Mouse (Mus musculus) limb, embryonic 14.5 days (tissue): ENCODE data around the gene Nomo1. TPM values are rescaled to one million over a fixed set of nuclear protein-coding genes. Genes with fewer than 3 reads are reported as not detected.

Experiments used
- ATAC-seq: fragments of 200-750 bp; cut with Nextera tagmentation; 2 replicates; pipeline ENCODE4 v1.8.0; 2017; ENCODE audit warnings: low read depth, moderate number of reproducible peaks, moderate TSS enrichment; ENCODE audit not compliant: low FRiP score
- DNase-seq: peaks from one replicate; pipeline ENCODE4 v3.0.0-alpha.2; 2015; ENCODE audit warnings: low spot score
- H3K27ac ChIP-seq: fragments of 300-500 bp; sonication (generic); replicated peaks from 2 replicates; pipeline ENCODE4 v1.5.1; 2014; ENCODE audit warnings: low read depth, mild to moderate bottlenecking, low read length, moderate library complexity, mixed read lengths
- H3K27me3 ChIP-seq: fragments of 300-500 bp; sonication (generic); 2 replicates; pipeline ENCODE4 v1.6.1; 2014; ENCODE audit warnings: low read length, mixed read lengths; ENCODE audit not compliant: control insufficient read depth, insufficient read depth
- H3K36me3 ChIP-seq: fragments of 300-500 bp; sonication (generic); 2 replicates; pipeline ENCODE4 v1.6.1; 2014; ENCODE audit warnings: mild to moderate bottlenecking, low read length, moderate library complexity, mixed read lengths; ENCODE audit not compliant: control insufficient read depth, insufficient read depth
- H3K4me1 ChIP-seq: fragments of 300-500 bp; sonication (generic); 2 replicates; pipeline ENCODE4 v1.6.1; 2014; ENCODE audit warnings: antibody characterized with exemption, low read length, mixed read lengths; ENCODE audit not compliant: control insufficient read depth, insufficient read depth
- H3K4me2 ChIP-seq: fragments of 300-500 bp; sonication (generic); replicated peaks from 2 replicates; pipeline ENCODE4 v1.6.1; 2014; ENCODE audit warnings: low read depth, mild to moderate bottlenecking, low read length, moderate library complexity; ENCODE audit not compliant: severe bottlenecking
- H3K4me3 ChIP-seq: fragments of 300-500 bp; sonication (generic); replicated peaks from 2 replicates; pipeline ENCODE4 v1.5.1; 2014; ENCODE audit warnings: low read length
- H3K9ac ChIP-seq: fragments of 300-500 bp; sonication (generic); 2 replicates; pipeline ENCODE4 v1.6.1; 2014; ENCODE audit warnings: mild to moderate bottlenecking, low read depth, low read length, moderate library complexity; ENCODE audit not compliant: severe bottlenecking
- H3K9me3 ChIP-seq: fragments of 300-500 bp; sonication (generic); 2 replicates; pipeline ENCODE4 v1.6.1; 2016; ENCODE audit warnings: low read length; ENCODE audit not compliant: control insufficient read depth
- POLR2A ChIP-seq: fragments of 200-500 bp; IDR thresholded peaks from 2 replicates; pipeline ENCODE4 v1.8.0; 2012; ENCODE audit warnings: inconsistent platforms, mild to moderate bottlenecking, moderate library complexity, borderline replicate concordance; ENCODE audit not compliant: insufficient read depth, insufficient read length; ENCODE audit errors: extremely low read depth
- WGBS: fragments of 180-500 bp; shearing (Covaris S2); extraction: QIAGEN DNeasy Blood & Tissue Kit; methylation state at CpG from one replicate; pipeline ENCODE4 v1.1.7; 2014; 5-methylcytosine and 5-hydroxymethylcytosine counted together
- polyA plus RNA-seq, 2 experiments: library from polyadenylated mRNA; depleted of rRNA in 1 of 2; stranded (reverse) in 1 of 2; unstranded in 1 of 2; fragments of >200 nt; fragmentation: Nextera tagmentation in 1 of 2; extraction: Ambion mirVana in 1 of 2; gene quantifications; 2 replicates each; pipeline versions ENCODE4 v1.2.1 to v1.2.3; 2012 to 2014

Nomo1 gene
- polyA plus RNA-seq, 2 experiments = 21.2 to 39.5 TPM

- ATAC-seq = no peak
- no peak for TF ChIP-seq POLR2A
- H3K27ac ChIP-seq = no peak overlapping the region
- H3K36me3 ChIP-seq = no peaks in the 10 kb centered on the region
- DNase-seq = no peak
- no peak overlapping the region for H3K9ac ChIP-seq
- H3K4me2 ChIP-seq = no peak overlapping the region
- WGBS = 84% methylated on average over 7 of the region's 7 CpGs
- no peaks in the 10 kb centered on the region for H3K9me3 ChIP-seq
- no peaks in the 10 kb centered on the region for H3K27me3 ChIP-seq
- H3K4me3 ChIP-seq = no peak overlapping the region
- no peaks in the 10 kb centered on the region for H3K4me1 ChIP-seq
Observed at GRCm38 (mm10) chr7:46105484-46105883, 72.0 kb downstream of the Nomo1 start.

GRCm38 (mm10) chr7:46110079-46110478, 76.6 kb downstream of the Nomo1 start:
- Histone ChIP-seq H3K4me2 (no peak overlapping the region), H3K36me3 (no peaks in the 10 kb centered on the region), H3K9ac (no peak overlapping the region), H3K4me3 (no peak overlapping the region), H3K9me3 (no peaks in the 10 kb centered on the region), H3K27me3 (no peaks in the 10 kb centered on the region), H3K27ac (no peak overlapping the region), H3K4me1 (no peaks in the 10 kb centered on the region)
- no peak for TF ChIP-seq POLR2A
- no peak for ATAC-seq
- no peak for DNase-seq
- WGBS = 68% methylated on average over 3 of the region's 3 CpGs

GRCm38 (mm10) chr7:46111212-46111817, 77.8 kb downstream of the Nomo1 start:
- no peaks in the 10 kb centered on the region for H3K27me3 ChIP-seq
- DNase-seq (no peak), ATAC-seq (no peak)
- no peak overlapping the region for H3K27ac ChIP-seq
- H3K4me2 ChIP-seq = no peak overlapping the region
- H3K9ac ChIP-seq = no peak overlapping the region
- H3K4me1 ChIP-seq = no peaks in the 10 kb centered on the region
- H3K9me3 ChIP-seq = no peaks in the 10 kb centered on the region
- no peak overlapping the region for H3K4me3 ChIP-seq
- no peak for TF ChIP-seq POLR2A
- 55% methylated on average over 15 of the region's 15 CpGs for WGBS
- H3K36me3 ChIP-seq = no peaks in the 10 kb centered on the region

- Histone ChIP-seq H3K4me2 (no peak overlapping the region), H3K4me1 (no peaks in the 10 kb centered on the region), H3K9ac (no peak overlapping the region), H3K4me3 (no peak overlapping the region), H3K27ac (no peak overlapping the region), H3K36me3 (no peaks in the 10 kb centered on the region), H3K27me3 (no peaks in the 10 kb centered on the region), H3K9me3 (no peaks in the 10 kb centered on the region)
- no peak for DNase-seq
- no peak for TF ChIP-seq POLR2A
- 68% methylated on average over 6 of the region's 6 CpGs for WGBS
- ATAC-seq = peak; percentile 46; the same call in 1 of the 2 replicates
Observed at GRCm38 (mm10) chr7:46111938-46112337, 78.4 kb downstream of the Nomo1 start.

- ATAC-seq = no peak
- Histone ChIP-seq H3K4me3 (no peak overlapping the region), H3K9me3 (no peaks in the 10 kb centered on the region), H3K9ac (no peak overlapping the region), H3K36me3 (no peaks in the 10 kb centered on the region), H3K4me1 (no peaks in the 10 kb centered on the region), H3K27ac (no peak overlapping the region), H3K4me2 (no peak overlapping the region), H3K27me3 (no peaks in the 10 kb centered on the region)
- no peak for DNase-seq
- no peak for TF ChIP-seq POLR2A
- WGBS = 69% methylated on average over 3 of the region's 3 CpGs
Observed at GRCm38 (mm10) chr7:46113435-46113834, 79.9 kb downstream of the Nomo1 start.
